Mouse (Mus musculus): ENCODE measurements around the gene Foxl1. TPM values are rescaled to one million over a fixed set of nuclear protein-coding genes. Genes with fewer than 3 reads are reported as not detected.

Gene Foxl1
- polyA plus RNA-seq, 1 experiment from 2014 or later = 0.52 TPM

DNA sequence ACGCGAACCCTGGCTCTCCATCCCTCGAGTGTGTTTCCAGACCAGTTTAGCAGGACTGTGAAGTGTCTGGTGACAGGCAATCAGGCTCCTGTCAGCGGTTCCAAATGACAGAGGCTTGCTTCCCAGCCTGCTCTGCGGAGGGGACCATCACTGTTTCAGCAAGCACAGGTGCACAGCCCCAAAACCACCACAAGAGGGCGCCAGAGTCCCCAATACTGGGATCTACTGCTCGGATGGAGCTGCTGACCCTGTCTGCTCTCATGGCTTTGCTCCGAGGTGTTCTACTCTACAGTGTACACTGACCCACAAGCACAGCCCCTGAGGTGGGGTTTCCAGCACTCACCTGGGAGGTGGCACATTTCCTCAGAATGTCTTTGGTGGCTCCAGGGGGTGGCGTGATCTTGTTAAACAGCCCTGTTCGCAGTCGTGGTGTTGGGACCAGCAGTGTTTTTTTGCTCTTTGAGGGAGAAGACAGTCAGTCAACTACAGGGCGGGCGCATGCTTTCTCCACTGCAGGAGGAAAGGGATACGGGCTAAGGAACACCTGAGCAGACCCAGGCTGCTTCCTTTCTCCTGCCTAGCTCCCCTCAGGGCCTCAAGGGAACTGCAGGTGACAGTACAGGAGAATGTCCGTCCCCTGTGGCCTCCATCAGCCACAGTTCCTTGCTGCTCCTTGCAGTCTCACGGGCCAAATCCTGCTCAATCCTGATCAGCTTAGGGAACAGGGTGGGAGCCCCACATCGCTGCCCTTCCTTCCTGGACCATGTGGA is 23.5 kb upstream of the Foxl1 start:
- H3K9me3 ChIP-seq = no peaks in the 10 kb centered on the region
- H3K4me1 ChIP-seq = peaks cover 36% of the 10 kb centered on the region
- H3K27ac ChIP-seq (replicated peaks) = no peak overlapping the region
- peak; percentile 22; the same call in 1 of the 2 replicates for ATAC-seq (ENCODE audit: extremely low read depth, insufficient number of reproducible peaks, low FRiP score, low TSS enrichment)
- H3K4me2 ChIP-seq = no peak overlapping the region
- no peak overlapping the region for H3K9ac ChIP-seq
- 39% methylated on average over 17 of the region's 17 CpGs for WGBS
- peaks cover 21% of the 10 kb centered on the region for H3K27me3 ChIP-seq (replicated peaks)
- no peak overlapping the region for H3K4me3 ChIP-seq
- H3K36me3 ChIP-seq = peaks cover 64% of the 10 kb centered on the region

DNA sequence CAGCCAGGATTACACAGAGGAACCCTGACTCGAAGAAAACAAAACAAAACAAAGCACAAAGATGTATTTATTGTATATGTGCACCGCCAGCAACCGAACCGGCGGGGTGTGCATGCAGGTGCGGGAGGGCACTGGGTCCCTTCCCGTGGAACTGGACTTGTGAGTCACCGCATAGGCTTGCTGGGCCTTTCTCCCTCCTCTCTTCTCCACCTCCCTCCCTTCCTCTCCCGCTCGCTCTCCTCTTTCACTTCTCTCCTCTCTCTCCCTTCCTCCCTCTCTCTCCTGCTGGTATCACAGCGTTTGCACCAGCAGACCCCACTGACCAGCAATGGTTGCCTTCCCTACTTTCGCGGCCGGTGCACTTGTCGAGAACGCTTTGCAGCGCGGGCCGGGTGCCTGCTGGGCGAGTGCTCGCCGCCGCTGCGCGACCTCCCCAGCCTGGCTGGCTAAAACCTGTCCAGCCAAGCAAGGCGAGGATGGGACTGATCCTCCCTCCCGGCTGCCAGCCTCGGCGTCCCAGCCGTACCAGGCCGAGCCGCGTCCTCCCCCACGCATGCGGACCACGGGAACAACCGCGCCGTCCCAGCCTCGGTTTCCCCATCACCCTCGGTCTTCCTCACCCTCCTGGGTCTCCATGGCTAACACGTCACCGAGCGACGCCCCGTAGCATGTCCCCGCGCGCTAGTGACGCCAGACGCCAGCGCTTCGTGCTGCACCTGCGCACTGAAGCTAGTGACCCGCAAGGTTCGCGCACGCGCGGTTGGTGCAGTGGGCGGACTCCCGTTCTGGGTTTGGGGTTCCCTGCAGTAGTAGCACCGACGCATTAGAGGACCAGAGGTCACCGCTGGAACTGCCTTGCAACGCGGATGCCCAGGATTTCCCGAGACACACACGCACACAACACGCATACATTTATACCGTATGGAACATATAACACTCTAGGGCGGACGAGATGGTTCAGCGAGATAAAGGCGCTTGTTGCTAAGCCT is 19.8 kb upstream of the Foxl1 start, which contains the start of gene Mthfsd:
TSS of gene Mthfsd (minus strand) at position 725 of the 989 bp plus-strand sequence.
- ATAC-seq (ENCODE audit: extremely low read depth, insufficient number of reproducible peaks, low FRiP score, low TSS enrichment) = peak; percentile 85

DNA sequence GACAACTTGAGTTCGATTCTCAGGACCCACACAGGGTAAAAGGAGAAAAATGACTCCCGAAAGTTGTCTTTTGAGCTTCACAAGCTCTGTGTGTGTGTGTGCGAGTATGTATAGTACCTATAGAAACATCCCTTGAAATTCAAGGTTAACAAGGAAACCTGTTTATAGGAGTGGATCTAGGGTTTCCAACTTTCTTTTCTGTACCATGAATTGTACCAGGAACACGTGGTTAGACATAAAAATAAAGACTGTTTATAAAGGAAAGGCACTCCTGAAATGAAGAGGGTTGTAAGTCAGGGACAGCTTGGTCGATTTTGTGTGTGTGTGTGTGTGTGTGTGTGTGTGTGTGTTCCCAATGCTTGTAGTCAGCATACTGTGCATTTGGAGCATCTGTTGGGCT is 19.1 kb upstream of the Foxl1 start:
- Histone ChIP-seq H3K27ac (replicated peaks) (peak overlapping the region; percentile 61; the same call in 1 of the 2 replicates), H3K4me2 (peak overlapping the region; percentile 93), H3K27me3 (replicated peaks) (peaks cover 18% of the 10 kb centered on the region), H3K4me3 (peak overlapping the region; percentile 90), H3K9me3 (no peaks in the 10 kb centered on the region), H3K9ac (peak overlapping the region; percentile 94), H3K4me1 (peaks cover 38% of the 10 kb centered on the region), H3K36me3 (peaks cover 20% of the 10 kb centered on the region)
- WGBS = 10% methylated on average over 5 of the region's 5 CpGs
- no peak for ATAC-seq (ENCODE audit: extremely low read depth, insufficient number of reproducible peaks, low FRiP score, low TSS enrichment)

More for the DNA sequence above, 19.8 kb upstream of the Foxl1 start, which contains the start of gene Mthfsd:
- no peaks in the 10 kb centered on the region for H3K9me3 ChIP-seq
- peak within 1 kb of the TSS; percentile 90 for H3K4me3 ChIP-seq
- peak within 1 kb of the TSS; percentile 94 for H3K9ac ChIP-seq
- peak within 1 kb of the TSS; percentile 84 for H3K27ac ChIP-seq (replicated peaks)
- H3K4me2 ChIP-seq = peak within 1 kb of the TSS; percentile 93
- H3K27me3 ChIP-seq (replicated peaks) = peaks cover 18% of the 10 kb centered on the region
- WGBS = 2% methylated on average over 74 of the region's 75 CpGs
- peaks cover 27% of the 10 kb centered on the region for H3K36me3 ChIP-seq
- H3K4me1 ChIP-seq = peaks cover 40% of the 10 kb centered on the region

DNA sequence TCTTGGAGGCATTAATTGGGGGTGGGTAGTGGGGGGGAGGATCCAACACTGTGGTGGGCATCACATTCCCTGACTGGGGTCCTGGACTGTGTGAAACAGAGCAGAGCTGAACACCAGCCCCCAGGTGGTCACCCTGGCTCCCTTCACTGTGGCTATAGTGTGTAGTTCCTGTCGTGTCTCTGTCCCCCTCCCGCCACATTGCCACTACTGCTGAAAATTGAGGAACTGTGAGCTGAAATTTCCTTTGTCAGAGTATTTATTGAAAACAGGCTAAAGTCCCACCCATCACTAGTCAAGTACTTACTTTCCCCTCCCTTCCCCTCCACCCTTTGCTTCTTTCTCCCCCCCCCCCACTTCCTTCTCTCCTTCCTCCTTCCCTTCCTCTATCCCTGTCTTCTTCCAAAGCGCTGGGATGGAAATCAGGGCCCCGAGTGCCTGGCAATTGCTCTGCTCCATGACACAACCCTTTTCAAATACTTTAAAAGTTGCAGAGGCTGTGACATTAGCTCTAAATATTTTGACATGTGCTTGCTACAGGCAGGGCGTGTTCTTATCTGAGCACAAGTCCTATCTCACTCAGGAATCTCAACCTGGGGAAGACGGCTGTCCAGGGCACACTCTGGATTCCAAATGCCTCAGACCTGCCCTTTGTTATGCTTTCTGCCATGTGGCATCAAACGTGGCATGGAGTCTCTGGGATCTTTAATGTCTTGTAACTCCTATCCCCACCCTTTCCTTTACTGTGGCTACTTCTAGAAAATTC is 16.4 kb upstream of the Foxl1 start:
- peaks cover 4% of the 10 kb centered on the region; the same call in 1 of the 2 replicates for H3K36me3 ChIP-seq
- WGBS = 39% methylated on average over 7 of the region's 7 CpGs
- H3K4me3 ChIP-seq = no peak overlapping the region
- H3K27ac ChIP-seq (replicated peaks) = no peak overlapping the region
- H3K9me3 ChIP-seq = no peaks in the 10 kb centered on the region
- peaks cover 43% of the 10 kb centered on the region for H3K27me3 ChIP-seq (replicated peaks)
- H3K4me2 ChIP-seq = no peak overlapping the region
- peaks cover 42% of the 10 kb centered on the region for H3K4me1 ChIP-seq
- no peak for ATAC-seq (ENCODE audit: extremely low read depth, insufficient number of reproducible peaks, low FRiP score, low TSS enrichment)
- no peak overlapping the region for H3K9ac ChIP-seq

DNA sequence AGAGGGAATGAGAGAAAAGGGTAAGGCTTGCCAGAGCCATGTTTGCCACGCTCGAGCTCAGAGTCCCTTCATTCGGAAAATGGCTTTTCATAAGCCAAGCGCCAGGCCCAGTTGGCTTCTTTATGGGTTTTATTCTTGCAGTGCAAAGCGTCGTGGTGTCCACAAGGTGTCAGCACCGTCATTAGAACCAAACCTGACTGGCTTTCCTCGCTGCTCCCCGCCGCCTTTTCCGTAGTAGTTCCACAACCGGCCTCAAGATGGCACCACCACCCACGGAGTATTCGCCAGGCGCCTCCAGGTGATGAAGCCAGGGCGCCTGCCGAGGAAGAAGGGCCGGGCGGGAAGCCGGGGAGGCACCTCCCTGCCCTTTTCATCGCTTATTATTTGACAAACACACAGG is 14.5 kb upstream of the Foxl1 start:
- Histone ChIP-seq H3K36me3 (no peaks in the 10 kb centered on the region), H3K4me2 (peak overlapping the region; percentile 53), H3K9ac (no peak overlapping the region; the same call in 1 of the 2 replicates), H3K4me3 (peak overlapping the region; percentile 10), H3K9me3 (no peaks in the 10 kb centered on the region), H3K4me1 (peaks cover 39% of the 10 kb centered on the region), H3K27me3 (replicated peaks) (peaks cover 63% of the 10 kb centered on the region), H3K27ac (replicated peaks) (no peak overlapping the region)
- 2% methylated on average over 21 of the region's 21 CpGs for WGBS
- no peak for ATAC-seq (ENCODE audit: extremely low read depth, insufficient number of reproducible peaks, low FRiP score, low TSS enrichment)

DNA sequence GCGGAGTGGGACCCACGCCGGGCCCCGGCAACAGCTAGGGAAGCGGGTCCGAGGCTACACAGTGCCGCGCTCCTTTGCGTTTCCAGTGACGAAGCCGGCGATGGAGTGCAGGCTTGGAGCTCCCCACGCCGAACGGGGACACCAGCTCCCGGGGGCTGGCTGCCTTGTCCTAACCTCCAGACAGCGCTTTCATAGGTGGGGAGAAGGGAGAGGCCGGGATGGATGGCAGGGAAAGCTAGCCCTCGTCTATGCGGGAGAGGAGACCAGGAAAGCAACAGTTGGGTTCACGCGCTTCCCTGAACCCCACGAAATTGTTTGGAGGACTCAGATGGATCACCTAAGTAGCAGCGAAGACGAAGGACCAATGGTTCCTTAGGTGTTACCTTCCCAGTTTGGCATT is 12.6 kb upstream of the Foxl1 start:
- Histone ChIP-seq H3K27me3 (replicated peaks) (peaks cover 81% of the 10 kb centered on the region), H3K27ac (replicated peaks) (no peak overlapping the region), H3K4me1 (peaks cover 28% of the 10 kb centered on the region), H3K9ac (peak overlapping the region; percentile 69), H3K36me3 (no peaks in the 10 kb centered on the region), H3K4me3 (peak overlapping the region; percentile 43), H3K4me2 (peak overlapping the region; percentile 91), H3K9me3 (no peaks in the 10 kb centered on the region)
- 5% methylated on average over 25 of the region's 25 CpGs for WGBS
- ATAC-seq (ENCODE audit: extremely low read depth, insufficient number of reproducible peaks, low FRiP score, low TSS enrichment) = no peak

DNA sequence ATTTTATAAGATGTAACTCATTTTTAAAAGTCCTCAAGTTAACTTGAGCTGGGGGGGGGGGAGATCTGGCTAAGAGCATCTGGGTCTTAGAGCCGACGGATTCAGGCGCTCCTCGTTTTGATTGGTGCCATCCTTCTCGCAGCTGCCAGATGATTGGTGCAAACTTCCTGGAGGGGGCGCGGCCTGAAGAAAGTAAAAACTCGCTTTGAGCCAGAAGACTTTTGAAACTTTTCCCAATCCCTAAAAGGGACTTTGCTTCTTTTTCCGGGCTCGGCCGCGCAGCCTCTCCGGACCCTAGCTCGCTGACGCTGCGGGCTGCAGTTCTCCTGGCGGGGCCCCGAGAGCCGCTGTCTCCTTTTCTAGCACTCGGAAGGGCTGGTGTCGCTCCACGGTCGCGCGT is 11.8 kb upstream of the Foxl1 start, which contains the start of gene Foxc2:
TSS of gene Foxc2 (plus strand) at position 224 of the 400 bp plus-strand sequence.
- H3K27ac ChIP-seq (replicated peaks) = peak within 1 kb of the TSS; percentile 97
- H3K9me3 ChIP-seq = no peaks in the 10 kb centered on the region
- peak within 1 kb of the TSS; percentile 91 for H3K4me2 ChIP-seq
- peaks cover 34% of the 10 kb centered on the region for H3K4me1 ChIP-seq
- ATAC-seq (ENCODE audit: extremely low read depth, insufficient number of reproducible peaks, low FRiP score, low TSS enrichment) = 0 out of 2 replicates have a peak, but pooled peaks have one; percentile 16
- no peaks in the 10 kb centered on the region for H3K36me3 ChIP-seq
- H3K9ac ChIP-seq = peak within 1 kb of the TSS; percentile 90
- peaks cover 90% of the 10 kb centered on the region for H3K27me3 ChIP-seq (replicated peaks)
- peak within 1 kb of the TSS; percentile 77 for H3K4me3 ChIP-seq
- WGBS = under 1% methylated on average over 25 of the region's 25 CpGs

DNA sequence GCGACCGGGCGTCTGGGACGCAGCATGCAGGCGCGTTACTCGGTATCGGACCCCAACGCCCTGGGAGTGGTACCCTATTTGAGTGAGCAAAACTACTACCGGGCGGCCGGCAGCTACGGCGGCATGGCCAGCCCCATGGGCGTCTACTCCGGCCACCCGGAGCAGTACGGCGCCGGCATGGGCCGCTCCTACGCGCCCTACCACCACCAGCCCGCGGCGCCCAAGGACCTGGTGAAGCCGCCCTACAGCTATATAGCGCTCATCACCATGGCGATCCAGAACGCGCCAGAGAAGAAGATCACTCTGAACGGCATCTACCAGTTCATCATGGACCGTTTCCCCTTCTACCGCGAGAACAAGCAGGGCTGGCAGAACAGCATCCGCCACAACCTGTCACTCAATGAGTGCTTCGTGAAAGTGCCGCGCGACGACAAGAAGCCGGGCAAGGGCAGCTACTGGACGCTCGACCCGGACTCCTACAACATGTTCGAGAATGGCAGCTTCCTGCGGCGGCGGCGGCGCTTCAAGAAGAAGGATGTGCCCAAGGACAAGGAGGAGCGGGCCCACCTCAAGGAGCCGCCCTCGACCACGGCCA is 11.1 kb upstream of the Foxl1 start:
- Histone ChIP-seq H3K4me1 (peaks cover 38% of the 10 kb centered on the region), H3K27me3 (replicated peaks) (peaks cover 93% of the 10 kb centered on the region), H3K36me3 (peaks cover 5% of the 10 kb centered on the region; the same call in 1 of the 2 replicates), H3K9me3 (no peaks in the 10 kb centered on the region), H3K4me2 (peak overlapping the region; percentile 91), H3K27ac (replicated peaks) (peak overlapping the region; percentile 97), H3K9ac (peak overlapping the region; percentile 90), H3K4me3 (peak overlapping the region; percentile 77)
- under 1% methylated on average over 55 of the region's 55 CpGs for WGBS
- no peak; the same call in 1 of the 2 replicates for ATAC-seq (ENCODE audit: extremely low read depth, insufficient number of reproducible peaks, low FRiP score, low TSS enrichment)

DNA sequence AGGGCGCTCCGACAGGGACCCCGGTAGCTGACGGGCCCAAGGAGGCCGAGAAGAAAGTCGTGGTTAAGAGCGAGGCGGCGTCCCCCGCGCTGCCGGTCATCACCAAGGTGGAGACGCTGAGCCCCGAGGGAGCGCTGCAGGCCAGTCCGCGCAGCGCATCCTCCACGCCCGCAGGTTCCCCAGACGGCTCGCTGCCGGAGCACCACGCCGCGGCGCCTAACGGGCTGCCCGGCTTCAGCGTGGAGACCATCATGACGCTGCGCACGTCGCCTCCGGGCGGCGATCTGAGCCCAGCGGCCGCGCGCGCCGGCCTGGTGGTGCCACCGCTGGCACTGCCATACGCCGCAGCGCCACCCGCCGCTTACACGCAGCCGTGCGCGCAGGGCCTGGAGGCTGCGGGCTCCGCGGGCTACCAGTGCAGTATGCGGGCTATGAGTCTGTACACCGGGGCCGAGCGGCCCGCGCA is 10.5 kb upstream of the Foxl1 start:
- no peaks in the 10 kb centered on the region for H3K9me3 ChIP-seq
- under 1% methylated on average over 58 of the region's 62 CpGs for WGBS
- peaks cover 43% of the 10 kb centered on the region for H3K4me1 ChIP-seq
- peak overlapping the region; percentile 97 for H3K27ac ChIP-seq (replicated peaks)
- H3K4me3 ChIP-seq = peak overlapping the region; percentile 77
- peak overlapping the region; percentile 90 for H3K9ac ChIP-seq
- H3K36me3 ChIP-seq = peaks cover 10% of the 10 kb centered on the region; the same call in 1 of the 2 replicates
- H3K27me3 ChIP-seq (replicated peaks) = peaks cover 93% of the 10 kb centered on the region
- peak overlapping the region; percentile 91 for H3K4me2 ChIP-seq
- no peak for ATAC-seq (ENCODE audit: extremely low read depth, insufficient number of reproducible peaks, low FRiP score, low TSS enrichment)

DNA sequence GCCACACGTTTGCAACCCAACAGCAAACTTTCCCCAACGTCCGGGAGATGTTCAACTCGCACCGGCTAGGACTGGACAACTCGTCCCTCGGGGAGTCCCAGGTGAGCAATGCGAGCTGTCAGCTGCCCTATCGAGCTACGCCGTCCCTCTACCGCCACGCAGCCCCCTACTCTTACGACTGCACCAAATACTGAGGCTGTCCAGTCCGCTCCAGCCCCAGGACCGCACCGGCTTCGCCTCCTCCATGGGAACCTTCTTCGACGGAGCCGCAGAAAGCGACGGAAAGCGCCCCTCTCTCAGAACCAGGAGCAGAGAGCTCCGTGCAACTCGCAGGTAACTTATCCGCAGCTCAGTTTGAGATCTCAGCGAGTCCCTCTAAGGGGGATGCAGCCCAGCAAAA is 9.8 kb upstream of the Foxl1 start:
- peak overlapping the region; percentile 77 for H3K4me3 ChIP-seq
- H3K9ac ChIP-seq = peak overlapping the region; percentile 90
- peaks cover 93% of the 10 kb centered on the region for H3K27me3 ChIP-seq (replicated peaks)
- peak overlapping the region; percentile 91 for H3K4me2 ChIP-seq
- H3K36me3 ChIP-seq = peaks cover 12% of the 10 kb centered on the region; the same call in 1 of the 2 replicates
- peaks cover 48% of the 10 kb centered on the region for H3K4me1 ChIP-seq
- no peaks in the 10 kb centered on the region for H3K9me3 ChIP-seq
- under 1% methylated on average over 28 of the region's 28 CpGs for WGBS
- peak overlapping the region; percentile 97 for H3K27ac ChIP-seq (replicated peaks)
- ATAC-seq (ENCODE audit: extremely low read depth, insufficient number of reproducible peaks, low FRiP score, low TSS enrichment) = no peak

Measured in heart, embryonic 13.5 days (tissue).